Mouse (Mus musculus) brain, embryonic 14.5 days (tissue): ENCODE measurements around the gene Iqcd. TPM values are rescaled to one million over a fixed set of nuclear protein-coding genes. Genes with fewer than 3 reads are reported as not detected.

ENCODE experiments used
- DNase-seq: peaks from one replicate; pipeline ENCODE4 v3.0.0-alpha.2; 2011; ENCODE audit warnings: low read depth
- CTCF ChIP-seq: fragments of 200-500 bp; IDR thresholded peaks from 2 replicates; pipeline ENCODE4 v1.5.1; 2012; ENCODE audit warnings: inconsistent platforms, mild to moderate bottlenecking, moderate library complexity, borderline replicate concordance; ENCODE audit not compliant: insufficient read depth, insufficient read length; ENCODE audit errors: extremely low read depth
- POLR2A ChIP-seq: fragments of 200-500 bp; IDR thresholded peaks from 2 replicates; pipeline ENCODE4 v1.6.1; 2012; ENCODE audit warnings: mild to moderate bottlenecking, inconsistent platforms, borderline replicate concordance; ENCODE audit not compliant: poor library complexity, insufficient read depth, insufficient read length, severe bottlenecking; ENCODE audit errors: extremely low read depth
- polyA plus RNA-seq: library from polyadenylated mRNA; depleted of rRNA; stranded (reverse); fragments of >200 nt; gene quantifications from 2 replicates; pipeline ENCODE4 v1.2.3, GENCODE M21; 2012

The Iqcd gene
- polyA plus RNA-seq, 1 experiment, result 3.5 TPM

DNA sequence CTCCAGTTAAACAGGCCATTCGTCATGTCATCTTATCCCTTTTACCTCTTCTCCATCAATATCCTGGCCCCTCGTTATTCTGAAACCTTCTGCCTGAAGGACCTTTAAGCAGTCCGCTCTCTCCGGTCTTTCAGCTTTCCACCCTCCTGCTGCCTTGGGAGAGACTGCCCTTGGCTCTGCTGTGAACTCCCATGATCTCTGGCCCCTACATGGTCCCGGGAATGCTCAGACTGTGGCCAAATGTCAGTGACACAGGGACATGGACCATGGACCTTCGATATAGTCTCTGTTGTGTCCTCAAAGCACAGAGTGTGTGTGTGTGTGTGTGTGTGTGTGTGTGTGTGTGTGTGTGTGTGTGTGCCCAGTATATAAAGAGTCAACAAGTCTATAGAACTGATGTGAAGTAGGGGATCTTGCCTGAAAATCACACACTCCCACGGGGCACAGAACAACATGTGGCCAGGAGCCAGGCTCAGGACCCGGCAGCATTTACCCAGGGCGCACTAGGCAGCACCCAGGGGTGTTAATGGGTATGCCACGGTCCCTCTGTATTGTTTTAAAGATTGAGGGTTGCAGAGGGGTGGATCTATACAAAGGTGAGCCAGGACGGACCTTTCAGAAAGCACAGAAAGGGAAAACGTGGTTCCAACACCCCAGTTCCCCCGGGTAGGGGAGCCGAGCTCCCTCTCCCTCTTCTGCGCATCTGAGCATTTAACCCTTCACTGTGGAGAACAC, 23.5 kb upstream of the Iqcd start:
- TF ChIP-seq POLR2A, result no peak
- TF ChIP-seq CTCF, result no peak
- no peak for DNase-seq

DNA sequence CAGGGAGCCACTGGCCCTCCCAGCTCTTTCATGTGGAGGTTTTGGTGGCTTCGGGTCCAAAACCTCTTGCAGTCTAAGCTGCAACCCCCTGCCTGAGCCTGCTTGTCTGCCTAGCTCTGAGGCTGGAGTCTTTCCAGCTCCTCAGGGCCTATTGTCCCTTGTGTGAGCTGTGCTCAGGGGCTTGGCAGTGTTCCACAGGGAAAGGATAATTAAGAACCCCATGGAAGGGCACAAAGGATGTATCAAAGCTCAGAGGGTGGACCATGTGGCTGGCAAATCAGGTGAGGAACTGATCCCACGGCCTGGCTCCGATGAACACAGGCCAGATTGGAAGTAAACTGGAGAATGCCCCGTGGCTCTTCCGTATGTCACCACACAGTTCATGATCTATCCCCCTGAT, 22.7 kb upstream of the Iqcd start:
- TF ChIP-seq CTCF (no peak), POLR2A (no peak)
- peak; percentile 98 for DNase-seq

DNA sequence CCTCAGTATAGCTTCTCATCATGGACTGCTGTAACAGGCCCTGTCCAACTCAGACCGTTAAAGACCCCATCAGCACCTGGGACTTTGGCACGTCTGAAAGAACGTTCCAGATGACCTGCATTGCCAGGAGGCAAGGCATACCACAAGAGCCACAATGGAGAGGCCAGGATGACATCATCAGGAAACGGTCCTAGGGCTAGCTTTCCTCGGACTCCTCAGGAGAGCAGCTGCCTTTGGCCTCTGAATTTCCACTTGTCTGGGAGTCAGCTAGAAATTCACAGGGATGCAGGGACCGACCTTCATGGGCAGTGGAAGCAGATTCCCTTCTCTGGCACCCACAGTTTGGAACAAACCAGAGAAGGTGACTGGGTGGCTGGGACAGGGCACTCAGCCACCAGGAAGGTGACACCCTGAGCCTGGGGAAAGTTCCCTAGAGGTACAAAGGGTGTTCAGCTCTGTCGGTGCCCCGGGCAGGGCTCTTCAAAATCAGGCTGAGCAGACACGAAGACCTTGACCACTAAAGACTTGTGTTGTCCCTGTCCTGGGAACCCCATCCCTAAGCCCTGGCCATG, 22.0 kb upstream of the Iqcd start:
- no peak for DNase-seq
- TF ChIP-seq CTCF (no peak), POLR2A (no peak)

DNA sequence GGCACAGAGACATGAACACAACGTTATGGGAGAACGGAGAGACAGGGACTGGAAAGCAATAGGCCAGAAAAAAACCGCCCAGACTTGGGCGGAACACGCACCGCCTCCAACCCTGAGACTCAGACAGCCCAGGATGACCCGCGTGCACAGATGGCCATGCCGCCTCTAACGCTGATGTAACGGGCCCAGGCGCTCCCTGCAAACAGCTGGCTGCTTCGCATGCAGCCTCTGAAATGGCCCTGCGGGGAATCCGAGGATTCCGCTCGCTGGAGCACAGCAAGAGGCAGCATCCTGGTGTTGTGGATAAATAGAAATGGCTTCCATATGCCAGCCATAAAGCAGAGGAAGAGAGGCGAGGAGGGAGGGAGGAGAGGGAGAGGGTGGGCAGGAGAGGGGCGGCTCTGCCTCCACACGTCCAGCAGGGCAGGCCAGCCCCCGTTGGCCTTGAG, 21.5 kb upstream of the Iqcd start:
- TF ChIP-seq CTCF (no peak), POLR2A (no peak)
- peak; percentile 87 for DNase-seq

DNA sequence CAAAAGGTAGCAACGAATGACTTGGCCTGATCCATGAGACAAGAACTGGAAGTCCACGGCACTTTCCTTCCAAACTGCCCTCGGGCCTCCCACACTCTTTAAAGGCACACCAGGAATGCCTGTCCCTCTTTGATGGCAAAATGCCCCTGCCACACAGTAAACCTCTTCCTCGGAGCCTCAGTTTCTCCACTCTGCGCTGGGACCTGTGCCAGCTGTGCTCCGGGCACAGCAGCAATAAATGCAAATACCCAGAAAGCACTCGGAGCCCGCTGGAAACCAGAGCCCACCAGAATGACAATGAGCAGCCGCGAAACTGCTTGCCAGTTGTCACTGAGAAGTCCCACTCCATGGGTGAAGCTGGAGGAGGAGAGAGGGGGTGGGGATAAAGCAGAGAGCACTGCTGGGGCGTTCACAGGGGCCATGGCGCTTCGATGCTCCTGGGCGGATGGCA, 21.0 kb upstream of the Iqcd start:
- peak; percentile 84 for DNase-seq
- TF ChIP-seq POLR2A (no peak), CTCF (no peak)

DNA sequence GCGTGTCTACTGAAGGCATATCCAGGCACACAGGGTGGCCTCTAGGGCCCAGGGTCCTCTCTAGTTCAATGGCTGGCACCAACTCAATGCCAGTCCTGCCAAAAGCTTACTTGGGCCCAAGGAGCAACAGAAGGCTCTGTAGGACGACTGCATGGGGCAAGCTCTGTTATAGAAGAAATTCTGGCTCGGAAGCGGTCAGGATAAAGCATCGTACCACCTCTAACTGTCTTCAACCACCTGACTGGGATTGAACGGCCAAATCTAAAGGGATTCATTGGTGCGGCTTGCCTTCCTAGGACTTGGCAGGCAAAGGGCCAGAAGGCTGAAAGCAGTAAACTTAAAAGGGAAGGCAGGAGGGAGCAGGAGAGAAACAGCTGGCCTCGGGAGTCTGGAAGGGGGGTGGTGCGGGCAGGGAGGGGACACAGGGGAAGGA, 20.5 kb upstream of the Iqcd start:
- peak; percentile 79 for DNase-seq
- no peak for TF ChIP-seq CTCF
- no peak for TF ChIP-seq POLR2A

DNA sequence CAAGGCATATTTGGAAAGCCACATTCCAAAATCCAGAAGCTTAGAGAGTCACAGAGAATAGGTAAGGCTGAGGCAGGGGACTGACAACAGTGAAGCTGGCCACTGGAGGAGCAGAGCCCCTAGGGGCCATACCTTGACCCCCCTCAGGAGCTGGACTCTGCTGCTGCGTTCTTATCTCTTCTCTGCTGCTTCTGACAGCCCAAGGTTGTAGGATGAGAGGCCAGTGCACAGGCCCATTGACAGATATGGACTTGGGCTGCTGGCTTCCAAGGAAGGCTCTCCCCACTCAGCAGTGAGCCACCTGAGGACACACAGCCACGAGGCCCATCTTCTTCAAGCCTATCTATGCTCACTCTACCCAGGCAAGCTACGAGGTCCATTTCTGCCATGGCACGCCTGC, 19.9 kb upstream of the Iqcd start:
- no peak for DNase-seq
- TF ChIP-seq CTCF (no peak), POLR2A (no peak)

DNA sequence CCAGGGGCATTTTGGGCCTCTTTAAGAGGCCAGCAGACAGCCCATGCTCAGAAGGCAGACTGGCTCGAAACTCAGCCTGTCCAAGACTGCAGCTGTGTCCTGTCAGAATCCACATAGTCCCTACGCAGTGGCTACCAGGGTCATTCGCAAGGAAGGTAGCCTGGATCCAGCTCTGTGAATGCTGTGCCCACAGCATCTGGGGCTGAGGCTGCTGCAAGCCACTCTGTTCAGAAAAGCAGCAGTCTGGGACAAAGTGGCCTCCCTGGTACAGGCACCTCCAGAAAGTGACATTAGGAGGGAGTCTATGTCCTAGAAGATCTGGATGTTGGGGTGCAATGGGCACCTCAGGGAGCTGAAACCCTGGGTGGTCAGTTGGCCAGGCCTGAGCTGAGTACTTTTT, 19.0 kb upstream of the Iqcd start:
- DNase-seq, result no peak
- no peak for TF ChIP-seq CTCF
- no peak for TF ChIP-seq POLR2A

DNA sequence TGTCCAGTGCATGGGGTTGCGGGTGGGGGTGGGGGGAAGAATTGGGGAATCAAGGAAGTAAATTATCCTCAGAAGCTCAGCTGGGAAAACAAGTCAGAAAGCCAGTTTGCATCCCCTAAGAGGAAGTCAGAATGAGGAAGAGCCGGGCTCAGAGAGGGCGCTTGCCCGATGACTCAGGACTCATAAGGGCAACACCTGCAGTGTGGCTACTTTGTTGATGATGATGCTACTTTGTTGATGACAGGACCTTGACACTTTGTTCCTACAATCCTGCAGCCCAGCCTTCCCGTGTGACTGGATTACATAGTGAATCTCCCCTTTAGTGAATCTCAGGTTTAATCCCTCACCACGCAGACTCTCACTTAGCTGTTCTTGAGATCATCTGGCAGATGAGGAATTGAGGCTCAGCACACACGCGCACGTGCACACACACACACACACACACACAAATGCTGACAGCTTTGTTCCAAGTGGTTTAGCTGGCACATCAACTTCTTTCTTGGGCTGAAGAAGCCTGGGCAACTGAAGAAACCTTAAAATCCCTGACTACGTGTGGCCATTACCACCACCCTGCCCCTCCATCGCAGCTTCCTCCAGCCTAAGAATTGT, 18.4 kb upstream of the Iqcd start:
- TF ChIP-seq POLR2A (no peak), CTCF (no peak)
- DNase-seq, result no peak

DNA sequence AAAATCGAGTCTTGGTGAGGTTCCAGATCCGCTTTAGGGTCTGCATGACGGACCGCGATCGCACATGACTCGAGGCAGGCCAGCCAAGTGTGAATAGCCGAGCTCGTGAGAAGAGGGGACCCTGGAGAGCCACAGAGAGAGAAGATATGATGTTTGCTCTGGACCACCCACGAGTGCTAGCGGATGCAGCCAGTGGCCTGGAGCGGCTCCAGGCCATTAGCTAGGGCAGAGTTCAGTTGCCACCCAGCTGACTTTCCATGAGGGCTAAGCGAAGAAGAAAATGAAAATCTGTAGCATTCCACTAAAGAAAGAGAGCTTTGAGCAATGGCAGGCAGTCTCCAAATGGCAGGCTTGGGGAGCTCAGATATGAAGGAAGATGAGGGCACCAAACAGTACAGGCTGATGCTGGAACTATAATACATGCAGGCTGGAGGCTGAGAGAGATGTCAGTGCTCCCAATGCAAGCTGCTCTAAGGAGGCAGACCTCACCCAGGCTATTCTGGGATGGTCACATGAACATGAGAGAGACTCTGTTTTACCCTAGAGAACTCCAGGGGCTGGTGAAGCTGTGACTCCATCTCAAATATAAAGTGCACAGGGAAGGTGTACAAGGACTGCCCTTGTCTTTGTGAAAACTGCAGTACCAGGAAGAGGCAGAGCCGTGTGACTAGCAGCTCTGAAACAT, 17.6 kb upstream of the Iqcd start:
- DNase-seq, result no peak
- TF ChIP-seq POLR2A (no peak), CTCF (no peak)

DNA sequence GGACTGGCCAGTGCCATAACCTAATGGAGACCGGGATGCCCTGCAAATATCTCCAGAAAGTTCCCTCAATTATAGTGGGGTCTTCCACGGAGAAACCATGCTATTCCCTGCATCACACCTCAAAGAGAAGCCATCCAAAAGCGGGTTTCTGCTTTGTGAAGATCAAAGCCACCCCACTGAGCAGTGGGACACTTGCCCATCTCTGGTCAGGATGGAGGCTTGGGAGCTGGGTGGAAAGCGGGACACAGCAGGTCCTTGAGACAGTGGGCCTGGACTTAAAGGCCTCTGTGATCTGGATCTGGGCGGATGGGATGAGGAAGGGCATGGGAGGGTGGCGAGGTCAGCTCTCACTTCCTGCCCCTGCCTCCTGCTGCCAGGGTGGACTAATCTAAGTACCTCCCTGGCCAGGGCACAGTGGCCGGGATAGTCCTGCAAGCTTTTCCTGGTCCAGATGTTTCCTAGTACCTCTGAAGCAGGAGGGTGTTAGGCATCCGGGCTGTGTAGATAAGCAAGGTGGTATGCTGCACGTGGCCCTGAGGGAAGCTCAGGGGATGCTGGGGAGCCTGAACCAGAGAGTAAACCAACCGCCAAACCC, 14.2 kb upstream of the Iqcd start:
- no peak for TF ChIP-seq CTCF
- no peak for TF ChIP-seq POLR2A
- no peak for DNase-seq
